In genomic region chr8:47819034-47819433, GRCm38 (mm10) we compare ENCODE assay signal across 45 mouse cellular contexts. TPM values are rescaled to one million over a fixed set of nuclear protein-coding genes. Genes with fewer than 3 reads are reported as not detected.
"Had no signal": no experiment of that assay in that cellular context is flagged by ENCODE, and none has a peak within 500 bp of the region (broad histone marks: within the 10 kb centered on the region; RNA-seq: fewer than 3 reads in every experiment).

No protein-coding gene starts in this region.

- H3K9me3 ChIP-seq: limb, embryonic 10.5 days; limb, embryonic 12.5 days; limb, embryonic 13.5 days; limb, embryonic 15.5 days; liver, embryonic 12.5 days; liver, embryonic 13.5 days; liver, embryonic 15.5 days; lung, embryonic 15.5 days; midbrain, embryonic 10.5 days; midbrain, embryonic 12.5 days; midbrain, embryonic 13.5 days; midbrain, embryonic 15.5 days had no signal

- H3K27ac ChIP-seq: left cerebral cortex, adult 2 months; limb, embryonic 10.5 days; limb, embryonic 12.5 days; limb, embryonic 13.5 days; limb, embryonic 15.5 days; liver, embryonic 12.5 days; liver, embryonic 13.5 days; liver, embryonic 14.5 days; liver, embryonic 15.5 days; lung, embryonic 15.5 days; macrophage; midbrain, embryonic 10.5 days; midbrain, embryonic 12.5 days; midbrain, embryonic 13.5 days; midbrain, embryonic 15.5 days had no signal

- H3K27me3 ChIP-seq: limb, embryonic 12.5 days; limb, embryonic 13.5 days; limb, embryonic 15.5 days; liver, embryonic 12.5 days; liver, embryonic 13.5 days; liver, embryonic 15.5 days; lung, embryonic 15.5 days; megakaryocyte, embryonic 14.5 days; midbrain, embryonic 12.5 days; midbrain, embryonic 13.5 days; midbrain, embryonic 15.5 days had no signal

- H3K4me1 ChIP-seq: limb, embryonic 10.5 days; limb, embryonic 12.5 days; liver, embryonic 12.5 days; liver, embryonic 13.5 days; liver, embryonic 15.5 days; lung, embryonic 15.5 days; megakaryocyte, embryonic 14.5 days; midbrain, embryonic 13.5 days had no signal

- H3K9ac ChIP-seq: limb, embryonic 12.5 days; limb, embryonic 13.5 days; limb, embryonic 15.5 days; liver, embryonic 12.5 days; liver, embryonic 13.5 days; liver, embryonic 14.5 days; liver, embryonic 15.5 days; liver, postnatal 0 days; lung, embryonic 14.5 days; lung, embryonic 15.5 days; midbrain, embryonic 12.5 days; midbrain, embryonic 13.5 days; midbrain, embryonic 15.5 days had no signal

- H3K4me2 ChIP-seq: limb, embryonic 12.5 days; limb, embryonic 13.5 days; limb, embryonic 15.5 days; liver, embryonic 11.5 days; liver, embryonic 12.5 days; liver, embryonic 13.5 days; liver, embryonic 15.5 days; lung, embryonic 14.5 days; lung, embryonic 15.5 days; midbrain, embryonic 12.5 days; midbrain, embryonic 13.5 days; midbrain, embryonic 15.5 days had no signal

- ATAC-seq: liver, embryonic 12.5 days; liver, postnatal 0 days; lung, postnatal 0 days; midbrain, embryonic 13.5 days; midbrain, embryonic 15.5 days; midbrain, embryonic 16.5 days had no signal

- H3K36me3 ChIP-seq: limb, embryonic 10.5 days; limb, embryonic 12.5 days; limb, embryonic 13.5 days; limb, embryonic 15.5 days; liver, embryonic 12.5 days; liver, embryonic 13.5 days; liver, embryonic 15.5 days; lung, embryonic 15.5 days; midbrain, embryonic 10.5 days; midbrain, embryonic 12.5 days; midbrain, embryonic 13.5 days; midbrain, embryonic 15.5 days had no signal

- H3K4me3 ChIP-seq: left cerebral cortex, adult 2 months; limb, embryonic 10.5 days; limb, embryonic 12.5 days; limb, embryonic 13.5 days; limb, embryonic 15.5 days; liver, embryonic 12.5 days; liver, embryonic 13.5 days; liver, embryonic 15.5 days; lung, embryonic 15.5 days; megakaryocyte, embryonic 14.5 days; midbrain, embryonic 10.5 days; midbrain, embryonic 12.5 days; midbrain, embryonic 13.5 days; midbrain, embryonic 15.5 days; myocyte had no signal

- DNase-seq: left cerebral cortex, postnatal 4 days; liver; liver, embryonic 13.5 days; liver, postnatal 0 days; lung, adult 18-20 months; lung, adult 2 months; lung, embryonic 14.5 days; lung, postnatal 10 days; lung, postnatal 14 days; lung, postnatal 36 days; lung, postnatal 4 days; midbrain, embryonic 14.5 days had no signal

RNA-seq across cellular contexts. Expression of gene Cldn24, which starts 2.9 kb away (rescaled TPM):
- total RNA-seq: left cerebral cortex, adult 18-20 months; left cerebral cortex, adult 2 months; left cerebral cortex, adult 8-10 months; left cerebral cortex, postnatal 10 days; left cerebral cortex, postnatal 14 days; left cerebral cortex, postnatal 25 days; left cerebral cortex, postnatal 4 days; liver, adult 2 months; megakaryocyte progenitor cell, adult 5-6 weeks; megakaryocyte, adult 5-6 weeks; megakaryocyte-erythroid progenitor cell, adult 5-6 weeks; monocyte, adult 5-6 weeks had no signal
- polyA plus RNA-seq: limb, embryonic 10.5 days; limb, embryonic 11.5 days; limb, embryonic 12.5 days; limb, embryonic 13.5 days; limb, embryonic 14.5 days; limb, embryonic 15.5 days; liver, adult 2 months; liver, embryonic 11.5 days; liver, embryonic 12.5 days; liver, embryonic 13.5 days; liver, embryonic 14.5 days; liver, embryonic 15.5 days; liver, embryonic 16.5 days; liver, postnatal 0 days; lung, adult 2 months; lung, embryonic 14.5 days; lung, embryonic 15.5 days; lung, embryonic 16.5 days; lung, postnatal 0 days; macrophage; midbrain, embryonic 10.5 days; midbrain, embryonic 12.5 days; midbrain, embryonic 13.5 days; midbrain, embryonic 14.5 days; midbrain, embryonic 15.5 days; midbrain, embryonic 16.5 days; myocyte had no signal

RNA-seq across cellular contexts. Expression of gene Cldn22, which starts 5.2 kb away (rescaled TPM):
- total RNA-seq: left cerebral cortex, postnatal 4 days; liver, adult 2 months; megakaryocyte progenitor cell, adult 5-6 weeks; megakaryocyte, adult 5-6 weeks; megakaryocyte-erythroid progenitor cell, adult 5-6 weeks; monocyte, adult 5-6 weeks had no signal
- polyA plus RNA-seq: limb, embryonic 10.5 days; limb, embryonic 11.5 days; limb, embryonic 12.5 days; limb, embryonic 13.5 days; limb, embryonic 15.5 days; liver, adult 2 months; liver, embryonic 11.5 days; liver, embryonic 12.5 days; liver, embryonic 13.5 days; liver, embryonic 14.5 days; liver, embryonic 15.5 days; liver, embryonic 16.5 days; liver, postnatal 0 days; lung, embryonic 14.5 days; lung, embryonic 15.5 days; lung, embryonic 16.5 days; lung, postnatal 0 days; macrophage; midbrain, embryonic 10.5 days; midbrain, embryonic 12.5 days; midbrain, embryonic 13.5 days; midbrain, embryonic 14.5 days; midbrain, embryonic 15.5 days; midbrain, embryonic 16.5 days; myocyte had no signal
